Mouse (Mus musculus) embryo, embryonic 10 days (tissue): ENCODE measurements at regions not wholly inside any gene's neighbourhood (a gene's known extent, or its start where the extent isn't known, plus 50 kb on each side); places are given as distances from the start of the nearest gene placed in this dataset.
"Not testable (repeated sequence)": the region's sequence is repeated elsewhere in the genome, so short reads cannot be mapped to it uniquely, and the experiment has no call there.

Source experiments
- DNase-seq: peaks from one replicate; pipeline ENCODE4 v3.0.0-alpha.2; 2015; ENCODE audit warnings: low spot score

GRCm38 (mm10) chr4:89621260-89621659, 58.0 kb upstream of the Dmrta1 start:
- DNase-seq: no peak

DNA sequence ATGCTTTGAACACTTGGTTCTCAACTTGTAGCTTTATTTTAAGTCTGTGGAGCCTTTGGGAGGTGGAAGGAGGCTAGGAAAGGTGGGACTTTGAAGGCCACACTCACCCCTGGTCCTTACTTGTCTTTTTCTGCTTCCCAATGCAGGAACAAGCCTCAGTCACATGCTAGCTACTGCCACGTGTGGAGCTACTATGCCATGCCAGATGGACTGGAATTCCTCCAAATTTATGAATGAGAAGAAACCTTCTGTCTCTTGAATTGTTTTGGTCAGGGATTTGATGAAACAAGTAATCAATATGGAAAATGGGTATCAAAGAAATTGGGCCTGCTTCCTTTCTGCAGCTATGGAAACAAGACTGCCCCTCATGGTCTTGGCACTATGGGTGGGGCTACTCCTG, 74.5 kb upstream of the Dmrta1 start:
- no peak for DNase-seq

DNA sequence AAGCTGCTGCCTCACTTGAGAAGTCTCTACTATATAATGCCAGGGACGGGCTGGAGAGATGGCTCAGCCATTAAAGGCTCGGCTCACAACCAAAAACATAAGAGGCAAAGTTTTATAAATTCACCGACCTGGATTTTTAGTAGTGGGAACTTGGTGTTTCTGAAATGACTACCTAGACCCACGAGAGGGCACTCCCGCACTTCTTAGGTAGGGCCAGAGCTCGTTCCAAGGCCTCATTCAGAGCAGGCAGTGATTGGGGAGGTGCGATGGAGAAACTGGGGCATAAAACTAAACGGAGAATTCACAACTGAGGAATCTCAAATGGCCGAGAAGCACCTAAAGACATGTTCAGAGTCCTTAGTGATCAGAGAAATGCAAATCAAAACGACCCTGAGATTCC, 103.7 kb upstream of the Dmrta1 start:
- peak; percentile 73 for DNase-seq

DNA sequence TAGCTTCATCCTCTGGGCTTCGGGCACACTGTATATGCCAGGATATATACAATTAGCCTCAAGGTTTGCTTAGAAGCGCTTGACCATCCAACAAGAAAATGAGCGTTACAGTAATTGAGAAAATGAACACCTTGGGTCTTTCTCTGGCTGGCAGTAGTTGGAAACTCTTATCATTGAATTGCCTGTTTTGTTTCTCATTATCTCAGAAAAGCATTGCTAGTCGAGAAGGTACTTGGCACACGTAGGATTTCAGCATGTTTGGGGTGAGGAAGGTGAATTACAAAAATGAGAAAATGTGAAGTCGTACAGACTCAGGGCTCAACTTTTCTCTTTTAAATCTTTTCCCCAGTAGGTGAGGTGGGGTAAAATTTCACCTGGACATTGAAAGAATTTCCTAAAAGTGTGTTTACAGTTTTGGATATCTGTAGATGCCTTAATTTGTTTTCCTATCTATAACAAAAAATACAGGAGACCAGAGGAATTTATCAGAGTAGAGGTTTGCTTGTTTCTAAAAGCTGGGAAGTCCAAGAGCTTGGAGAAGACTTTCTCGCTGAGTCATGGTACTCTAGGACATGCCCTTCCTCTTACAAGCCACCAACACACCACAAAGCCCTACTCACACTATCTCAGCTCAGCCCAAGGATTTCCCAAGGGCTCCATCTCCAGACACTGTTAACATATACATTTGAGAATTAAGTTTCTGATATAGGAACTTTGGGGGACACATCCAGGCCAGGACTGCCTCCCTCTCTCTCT, 124.3 kb upstream of the Dmrta1 start:
- DNase-seq: no peak

DNA sequence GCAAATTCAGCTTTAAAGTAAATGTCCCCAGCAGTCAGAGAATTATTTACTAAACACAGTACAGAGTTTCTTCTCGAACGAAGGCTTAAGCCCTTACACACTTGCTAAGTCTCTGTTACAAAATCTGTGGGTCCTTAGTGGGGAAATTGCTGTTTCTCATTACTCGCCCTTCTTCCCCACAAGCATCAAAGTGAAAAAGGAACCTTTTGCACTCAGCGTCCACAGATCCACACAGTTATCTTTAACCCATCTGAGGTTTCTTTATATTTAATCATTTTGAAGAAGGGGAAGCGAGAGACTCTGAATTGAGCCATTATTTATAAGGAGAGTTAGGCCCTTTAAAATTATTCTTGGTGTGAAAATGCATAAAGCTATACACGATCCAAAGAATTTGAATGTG, 126.7 kb upstream of the Dmrta1 start:
- DNase-seq: no peak

DNA sequence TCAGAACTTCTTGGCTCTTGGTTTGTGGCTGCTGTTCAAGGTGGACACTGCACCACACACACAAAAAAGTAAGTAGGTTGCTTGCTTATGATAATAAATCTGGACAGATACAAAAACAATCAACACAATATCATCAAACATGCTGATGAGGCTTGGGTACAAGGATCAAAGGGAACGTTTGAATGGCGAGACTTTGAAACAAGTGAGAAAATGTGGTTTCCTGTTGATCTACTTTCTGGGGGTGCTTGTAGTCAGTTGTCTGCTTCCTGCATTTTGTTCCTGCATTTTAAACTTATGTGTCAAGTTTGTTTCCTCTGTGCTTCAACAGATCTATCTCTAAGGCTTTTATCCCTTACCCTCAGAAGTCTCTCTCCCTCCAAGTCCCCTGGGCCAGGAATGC, 128.7 kb upstream of the Dmrta1 start:
- DNase-seq: no peak

DNA sequence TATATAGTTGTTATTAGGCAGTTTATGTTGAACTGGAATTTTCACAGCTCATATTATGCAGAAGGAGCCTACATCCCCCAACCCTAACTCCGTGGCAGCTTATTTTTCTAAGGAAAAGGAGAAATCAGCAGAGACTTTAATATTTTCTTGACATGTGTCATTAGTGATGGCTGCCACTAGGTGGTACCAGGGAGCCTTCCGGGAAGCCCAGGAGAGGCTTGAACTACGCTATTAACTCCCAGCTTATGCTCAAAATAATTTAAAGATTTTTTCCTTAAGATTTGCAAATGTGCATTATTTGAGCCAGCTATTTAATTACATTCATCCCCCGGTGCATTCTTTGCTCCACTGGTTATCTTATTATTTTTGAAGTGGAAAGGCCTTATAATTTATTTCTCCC, 146.8 kb upstream of the Dmrta1 start:
- DNase-seq: peak; percentile 54

DNA sequence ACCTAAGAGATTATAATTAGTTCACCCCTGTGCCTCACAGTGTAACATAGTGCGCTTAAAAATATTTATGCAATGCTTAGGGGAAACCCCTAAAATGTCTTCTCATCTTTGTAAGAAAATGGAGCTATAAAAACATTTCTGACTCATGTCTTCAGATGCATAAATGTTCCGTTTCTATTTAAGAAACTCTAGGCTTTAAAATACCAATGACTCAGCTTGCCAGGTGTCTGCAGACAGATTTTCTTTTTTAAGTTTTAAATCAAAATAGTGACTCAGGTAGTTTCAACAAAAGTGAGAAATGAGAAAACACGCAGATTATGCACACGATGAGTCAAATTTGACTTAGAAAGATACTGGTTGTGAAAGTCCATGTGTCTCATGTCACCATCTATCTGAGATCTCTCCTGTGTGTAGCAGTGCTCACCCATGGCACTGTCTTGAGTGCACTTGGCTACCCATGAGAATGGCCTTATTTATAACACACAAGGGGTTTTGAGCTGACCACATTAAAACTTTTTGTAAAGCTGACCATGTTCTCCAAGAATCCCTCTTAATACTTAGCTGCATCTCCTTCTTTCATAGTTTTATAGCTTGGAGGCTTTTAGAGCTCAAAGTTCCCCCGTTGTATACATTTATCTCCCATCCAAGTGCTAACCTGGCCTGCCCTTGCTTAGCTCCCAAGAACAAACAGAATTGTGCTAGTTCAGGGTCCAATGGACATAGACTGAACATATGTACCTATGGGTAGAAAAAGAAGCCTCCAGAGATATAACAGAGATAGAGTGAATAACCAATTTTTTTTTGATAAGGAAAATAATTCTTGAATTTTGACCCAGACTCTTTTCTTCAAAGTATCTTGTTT, 149.0 kb upstream of the Dmrta1 start:
- DNase-seq: no peak

GRCm38 (mm10) chr4:89527966-89528365, 151.3 kb upstream of the Dmrta1 start:
- DNase-seq: no peak

- DNase-seq: no peak
Measured at GRCm38 (mm10) chr4:89527326-89527725, 151.9 kb upstream of the Dmrta1 start.

- not testable (repeated sequence) for DNase-seq
Measured at GRCm38 (mm10) chr4:89525525-89525924, 153.7 kb upstream of the Dmrta1 start.

GRCm38 (mm10) chr4:89524260-89525200, 154.7 kb upstream of the Dmrta1 start:
- DNase-seq: peak; percentile 92

GRCm38 (mm10) chr4:89523423-89524259, 155.6 kb upstream of the Dmrta1 start:
- DNase-seq: no peak

DNA sequence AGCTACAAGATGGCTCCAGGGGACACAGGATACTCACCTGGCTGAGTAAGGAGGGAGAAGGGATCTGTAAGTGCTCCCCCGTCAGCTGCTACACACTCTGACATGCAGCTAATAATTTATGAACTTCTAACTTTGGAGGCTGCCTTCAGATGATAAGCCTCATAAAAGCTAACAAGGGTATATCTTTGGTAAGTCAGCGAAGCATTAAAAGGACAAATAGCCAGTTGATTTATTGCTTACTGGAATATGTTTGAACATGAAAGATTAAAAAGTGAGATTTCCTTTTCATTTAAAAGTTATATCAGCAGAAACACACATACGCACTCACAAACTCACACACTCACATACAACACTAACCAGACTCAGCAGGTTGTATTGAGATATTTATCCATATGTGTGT, 161.2 kb upstream of the Dmrta1 start:
- DNase-seq: no peak

DNA sequence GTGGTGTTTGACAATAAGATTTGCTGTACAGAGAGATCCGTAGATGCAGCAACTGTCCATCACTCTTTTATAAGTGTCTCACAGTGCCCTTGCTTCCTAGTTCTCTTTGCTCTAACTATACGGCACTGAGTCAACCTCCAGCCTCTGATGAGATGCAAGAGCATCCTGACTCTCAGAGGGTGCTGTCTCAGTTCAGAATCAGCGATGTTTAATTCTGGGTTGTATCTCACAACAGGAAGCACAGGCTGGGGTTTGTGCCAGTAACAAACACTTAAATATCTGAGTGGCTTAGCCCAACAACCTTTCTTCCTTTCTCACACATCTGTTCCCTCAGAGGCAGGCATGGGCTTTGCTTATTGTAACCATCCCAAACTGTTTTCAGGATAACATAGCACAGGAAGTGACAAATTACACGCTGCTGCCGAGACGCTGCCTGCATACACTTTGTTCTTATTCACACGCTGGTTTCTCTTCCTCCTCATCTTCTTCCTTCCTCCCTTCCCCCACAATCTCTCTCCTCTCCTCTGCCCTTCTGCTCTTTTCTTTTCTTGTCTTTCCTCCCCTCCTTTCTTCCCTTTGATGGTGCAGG, 163.3 kb upstream of the Dmrta1 start:
- peak; percentile 17 for DNase-seq

GRCm38 (mm10) chr4:89514981-89515380, 164.3 kb upstream of the Dmrta1 start:
- no peak for DNase-seq

DNA sequence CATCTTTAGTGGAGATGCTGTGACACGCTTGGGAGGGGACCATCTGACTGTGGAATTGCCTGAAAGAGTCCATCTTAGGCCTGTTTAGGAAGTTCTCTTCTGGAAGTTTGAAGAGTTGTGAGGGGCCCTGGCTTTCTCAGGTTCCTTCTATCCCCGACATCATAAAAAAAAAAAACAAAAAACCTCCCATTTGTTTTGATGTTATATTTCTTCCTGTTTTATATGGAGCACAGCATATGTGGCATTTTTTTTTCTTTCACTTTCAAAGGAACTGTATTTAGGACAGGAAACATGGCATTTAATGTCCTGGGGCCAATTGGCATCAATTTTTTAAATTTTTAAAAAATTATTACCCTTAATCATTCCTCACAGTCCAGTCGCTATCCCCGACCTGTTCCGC, 168.6 kb upstream of the Dmrta1 start:
- DNase-seq: no peak

- no peak for DNase-seq
Measured at GRCm38 (mm10) chr4:89509655-89510391, 169.4 kb upstream of the Dmrta1 start.

GRCm38 (mm10) chr4:89508103-89508763, 171.0 kb upstream of the Dmrta1 start:
- DNase-seq: peak; percentile 39

- peak; percentile 12 for DNase-seq
Measured at GRCm38 (mm10) chr4:89505368-89505819, 173.8 kb upstream of the Dmrta1 start.
